Mouse (Mus musculus) forebrain, embryonic 16.5 days (tissue): ENCODE data around the gene Scn9a. TPM values are rescaled to one million over a fixed set of nuclear protein-coding genes. Genes with fewer than 3 reads are reported as not detected.

Source experiments
- ATAC-seq: fragments of 200-750 bp; cut with Nextera tagmentation; 2 replicates; pipeline ENCODE4 v1.8.0; 2017; ENCODE audit warnings: mild to moderate bottlenecking, moderate library complexity
- H3K27ac ChIP-seq: fragments of 300-500 bp; sonication (generic); 2 replicates; pipeline ENCODE4 v1.5.1; 2014; ENCODE audit warnings: low read length, control low read depth
- H3K27me3 ChIP-seq: fragments of 300-500 bp; sonication (generic); replicated peaks from 2 replicates; pipeline ENCODE4 v1.6.1; 2014; ENCODE audit warnings: low read length; ENCODE audit not compliant: control insufficient read depth, insufficient read depth
- H3K36me3 ChIP-seq: fragments of 300-500 bp; sonication (generic); 2 replicates; pipeline ENCODE4 v1.6.1; 2014; ENCODE audit not compliant: control insufficient read depth, insufficient read depth
- H3K4me1 ChIP-seq: fragments of 300-500 bp; sonication (generic); replicated peaks from 2 replicates; pipeline ENCODE4 v1.6.1; 2014; ENCODE audit warnings: low read length; ENCODE audit not compliant: control insufficient read depth, insufficient read depth
- H3K4me2 ChIP-seq: fragments of 300-500 bp; sonication (generic); 2 replicates; pipeline ENCODE4 v1.6.1; 2014; ENCODE audit warnings: mild to moderate bottlenecking, low read length, control low read depth
- H3K4me3 ChIP-seq: fragments of 300-500 bp; sonication (generic); replicated peaks from 2 replicates; pipeline ENCODE4 v1.5.1; 2014; ENCODE audit warnings: mild to moderate bottlenecking, low read length, control low read depth
- H3K9ac ChIP-seq: fragments of 300-500 bp; sonication (generic); replicated peaks from 2 replicates; pipeline ENCODE4 v1.6.1; 2014; ENCODE audit warnings: low read depth, low read length, control low read depth
- H3K9me3 ChIP-seq: fragments of 300-500 bp; sonication (generic); 2 replicates; pipeline ENCODE4 v1.6.1; 2016; ENCODE audit warnings: low read length; ENCODE audit not compliant: control insufficient read depth
- WGBS: fragments of 180-500 bp; shearing (Covaris S2); extraction: QIAGEN DNeasy Blood & Tissue Kit; methylation state at CpG from one replicate; pipeline ENCODE4 v1.1.7; 2014; 5-methylcytosine and 5-hydroxymethylcytosine counted together
- polyA plus RNA-seq: library from polyadenylated mRNA; unstranded; fragments of >200 nt; fragmentation: Nextera tagmentation; extraction: Ambion mirVana; gene quantifications from 2 replicates; pipeline ENCODE4 v1.2.1, GENCODE M21; 2015

Gene Scn9a
- polyA plus RNA-seq, 1 experiment from 2014 or later = 7.1 TPM

DNA sequence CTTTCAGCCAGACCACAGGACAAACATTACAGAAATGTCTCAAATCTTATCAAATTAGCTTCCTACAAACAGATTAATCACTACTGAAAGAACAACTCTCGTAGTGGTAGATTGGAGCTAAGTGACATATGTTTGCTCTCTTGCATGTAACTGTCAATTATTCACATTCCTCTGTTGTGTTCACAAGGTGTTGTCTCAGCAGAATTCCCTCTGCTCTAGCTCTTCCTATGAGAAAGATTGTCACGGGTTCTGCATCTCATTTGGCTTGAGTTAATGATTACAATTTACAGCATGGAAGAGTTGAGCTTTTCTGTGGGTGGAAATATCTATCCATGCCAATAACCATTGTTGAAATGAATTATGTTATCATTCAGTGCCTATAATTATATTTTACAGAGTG, 156.4 kb downstream of the Scn9a start:
- H3K27ac ChIP-seq = no peak overlapping the region
- no peaks in the 10 kb centered on the region for H3K4me1 ChIP-seq
- H3K9me3 ChIP-seq = no peaks in the 10 kb centered on the region
- no peak overlapping the region for H3K4me2 ChIP-seq
- H3K27me3 ChIP-seq = no peaks in the 10 kb centered on the region
- H3K4me3 ChIP-seq = no peak overlapping the region
- 61% methylated on average over 2 of the region's 2 CpGs for WGBS
- ATAC-seq = no peak
- H3K9ac ChIP-seq = no peak overlapping the region
- H3K36me3 ChIP-seq = no peaks in the 10 kb centered on the region

DNA sequence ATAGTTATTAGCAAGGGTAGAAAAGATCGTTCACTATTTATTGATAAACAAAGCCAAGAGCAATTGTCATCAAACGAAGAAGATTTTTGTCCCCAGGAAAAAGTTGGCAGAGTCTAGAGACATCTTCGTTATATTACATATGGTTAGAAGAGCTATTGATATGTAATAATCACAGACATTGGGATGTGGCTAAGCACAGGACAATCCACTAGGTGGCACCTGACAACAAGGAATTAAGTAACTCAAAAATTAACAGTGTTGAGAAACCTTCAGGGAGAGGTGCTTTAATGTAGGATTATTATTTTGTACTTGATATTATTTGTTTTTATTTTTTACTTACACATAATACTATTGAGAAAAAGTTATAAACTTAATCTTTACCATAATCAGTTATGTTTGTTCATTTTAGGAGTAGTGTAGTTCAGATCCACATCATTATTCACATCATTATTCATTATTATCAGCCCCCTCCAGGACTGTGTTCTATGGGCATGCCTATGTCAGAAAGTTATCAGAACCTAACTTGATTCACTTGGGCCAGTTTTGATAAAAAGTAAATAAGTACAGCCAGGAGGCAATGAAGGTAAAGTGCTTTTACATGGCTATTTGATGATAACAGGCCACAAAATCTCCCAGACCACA, 161.5 kb downstream of the Scn9a start:
- Histone ChIP-seq H3K9me3 (no peaks in the 10 kb centered on the region), H3K27ac (no peak overlapping the region), H3K4me3 (no peak overlapping the region), H3K4me1 (no peaks in the 10 kb centered on the region), H3K9ac (no peak overlapping the region), H3K36me3 (no peaks in the 10 kb centered on the region), H3K4me2 (no peak overlapping the region), H3K27me3 (no peaks in the 10 kb centered on the region)
- 48% methylated on average over 3 of the region's 3 CpGs for WGBS
- peak; percentile 82 for ATAC-seq

DNA sequence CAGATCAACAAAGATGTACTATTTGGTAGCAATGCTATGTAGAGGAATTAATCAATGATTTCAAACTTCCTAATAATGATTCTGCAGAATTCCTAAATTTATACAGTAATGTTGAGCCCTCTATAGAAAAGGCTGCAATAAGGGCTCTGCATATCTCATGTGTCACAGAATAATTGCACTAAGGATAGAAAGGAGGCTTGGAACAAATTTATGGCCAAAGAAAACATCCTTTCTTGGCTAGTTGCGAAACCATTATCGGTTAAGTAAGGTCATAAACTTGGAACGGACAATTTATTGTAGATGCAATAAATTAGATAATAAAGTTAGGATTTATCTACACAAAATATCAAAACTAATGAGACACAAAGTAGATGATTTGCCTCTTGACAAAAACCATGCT, 169.3 kb downstream of the Scn9a start:
- H3K36me3 ChIP-seq = no peaks in the 10 kb centered on the region
- no peak overlapping the region for H3K27ac ChIP-seq
- no peak overlapping the region for H3K9ac ChIP-seq
- 96% methylated on average over 3 of the region's 3 CpGs for WGBS
- H3K4me3 ChIP-seq = no peak overlapping the region
- ATAC-seq = no peak
- no peaks in the 10 kb centered on the region for H3K4me1 ChIP-seq
- no peaks in the 10 kb centered on the region for H3K9me3 ChIP-seq
- no peak overlapping the region for H3K4me2 ChIP-seq
- H3K27me3 ChIP-seq = no peaks in the 10 kb centered on the region

DNA sequence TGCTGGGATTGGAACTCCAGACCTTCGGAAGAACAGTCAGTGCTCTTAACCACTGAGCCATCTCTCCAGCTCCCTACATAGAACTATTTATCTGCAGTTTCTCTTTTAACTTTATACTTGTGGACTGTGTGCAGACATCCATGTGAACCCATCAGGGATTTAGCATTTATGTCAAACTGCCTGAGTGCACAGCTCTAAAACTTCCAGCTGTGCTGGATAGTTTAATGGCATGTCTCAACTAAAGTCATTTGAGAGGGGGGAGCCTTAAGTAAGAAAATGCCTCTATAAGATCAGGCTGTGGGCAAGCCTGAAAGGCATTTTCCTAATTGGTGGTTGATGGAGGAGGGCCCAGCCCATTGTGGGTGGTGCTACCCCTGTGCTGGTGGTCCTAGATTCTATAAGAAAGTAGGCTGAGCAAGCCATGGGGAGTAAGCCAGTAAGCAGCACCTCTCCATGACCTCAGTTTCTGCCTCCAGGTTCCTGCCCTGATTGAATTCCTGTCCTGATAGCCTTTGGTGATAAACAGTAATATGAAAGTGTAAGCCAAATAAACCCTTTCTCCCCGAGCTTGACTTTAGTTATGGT, 169.8 kb downstream of the Scn9a start:
- Histone ChIP-seq H3K27ac (no peak overlapping the region), H3K4me3 (no peak overlapping the region), H3K4me2 (no peak overlapping the region), H3K9me3 (no peaks in the 10 kb centered on the region), H3K4me1 (no peaks in the 10 kb centered on the region), H3K9ac (no peak overlapping the region), H3K27me3 (no peaks in the 10 kb centered on the region), H3K36me3 (no peaks in the 10 kb centered on the region)
- WGBS = 93% methylated on average over 2 of the region's 2 CpGs
- ATAC-seq = no peak

DNA sequence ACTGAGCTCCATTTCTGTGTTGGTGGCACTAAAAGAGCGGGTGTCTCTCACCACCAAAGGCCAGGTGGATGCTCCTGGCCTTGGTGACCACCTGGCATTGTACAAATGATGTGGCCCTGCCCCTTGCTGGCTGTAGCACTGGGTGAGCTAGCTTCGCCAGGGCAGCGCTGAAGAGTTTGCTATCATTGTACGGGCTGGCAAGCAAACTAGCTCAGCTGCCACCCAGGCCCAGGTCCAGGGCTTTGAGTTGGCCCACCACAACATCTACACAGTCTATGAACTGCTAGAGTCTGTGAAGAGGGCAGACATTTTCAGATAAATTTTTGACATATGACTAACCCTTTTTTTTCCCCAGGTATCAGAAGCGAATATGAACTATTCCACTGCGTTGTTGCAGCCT, 170.8 kb downstream of the Scn9a start:
- ATAC-seq = no peak
- 91% methylated on average over 6 of the region's 6 CpGs for WGBS

DNA sequence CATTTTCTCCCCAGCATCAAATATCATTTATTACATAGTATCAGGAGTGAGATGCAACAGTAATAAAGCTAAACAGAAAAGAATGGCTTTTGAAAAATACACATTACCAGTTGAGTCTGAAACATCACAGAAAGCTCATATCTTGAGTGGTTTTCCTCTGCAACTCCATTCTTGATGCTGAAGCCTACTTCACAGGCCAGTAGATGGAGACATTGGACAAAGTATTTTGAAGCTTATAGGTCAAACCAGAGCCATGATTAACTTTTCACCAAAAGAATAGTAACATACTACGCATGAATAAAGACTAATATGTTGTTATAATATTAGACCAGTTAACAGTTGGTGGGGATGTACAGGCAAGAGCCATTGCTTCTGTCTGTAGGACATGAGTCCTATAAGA, 172.3 kb downstream of the Scn9a start:
- Histone ChIP-seq H3K36me3 (no peaks in the 10 kb centered on the region), H3K4me2 (no peak overlapping the region), H3K27ac (no peak overlapping the region), H3K27me3 (no peaks in the 10 kb centered on the region), H3K9me3 (no peaks in the 10 kb centered on the region), H3K4me3 (no peak overlapping the region), H3K9ac (no peak overlapping the region), H3K4me1 (no peaks in the 10 kb centered on the region)
- ATAC-seq = no peak
- WGBS = 94% methylated on average over 1 of the region's 1 CpGs

More for the DNA sequence above, 170.8 kb downstream of the Scn9a start:
- no peak overlapping the region for H3K4me3 ChIP-seq
- H3K27ac ChIP-seq = no peak overlapping the region
- no peaks in the 10 kb centered on the region for H3K9me3 ChIP-seq
- no peaks in the 10 kb centered on the region for H3K4me1 ChIP-seq
- no peak overlapping the region for H3K9ac ChIP-seq
- H3K36me3 ChIP-seq = no peaks in the 10 kb centered on the region
- H3K27me3 ChIP-seq = no peaks in the 10 kb centered on the region
- H3K4me2 ChIP-seq = no peak overlapping the region

DNA sequence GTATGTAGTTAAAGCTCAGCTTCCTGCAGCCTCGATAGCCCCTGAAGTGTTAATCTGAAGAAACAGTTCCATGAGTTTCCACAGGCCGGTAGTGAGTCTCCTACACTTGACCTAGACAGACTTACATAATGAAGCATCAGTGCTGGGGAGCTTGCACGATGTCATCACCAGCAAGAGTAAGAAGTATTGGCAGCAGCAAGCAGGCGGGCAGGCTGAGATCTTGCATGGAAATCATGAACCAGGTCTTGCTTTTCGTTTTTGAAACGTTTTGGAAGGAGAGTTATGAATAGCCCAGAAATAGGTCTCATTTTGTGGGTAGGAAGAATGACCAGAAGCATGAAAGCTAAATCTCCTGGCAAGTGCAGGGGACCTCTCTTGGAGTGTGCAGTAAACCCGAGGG, 194.1 kb downstream of the Scn9a start, which contains the start of gene Scn1a:
Gene Scn1a (minus strand): TSS at position 130 of the 400 bp plus-strand sequence.
- H3K4me2 ChIP-seq = peak within 1 kb of the TSS; percentile 82
- WGBS = 14% methylated on average over 7 of the region's 7 CpGs
- H3K4me3 ChIP-seq = peak within 1 kb of the TSS; percentile 43
- H3K36me3 ChIP-seq = no peaks in the 10 kb centered on the region
- H3K9ac ChIP-seq = peak within 1 kb of the TSS; percentile 55
- no peaks in the 10 kb centered on the region for H3K9me3 ChIP-seq
- H3K4me1 ChIP-seq = peaks cover 15% of the 10 kb centered on the region; the same call in 1 of the 2 replicates
- no peaks in the 10 kb centered on the region for H3K27me3 ChIP-seq
- ATAC-seq = no peak; the same call in 1 of the 2 replicates
- no peak within 1 kb of the TSS for H3K27ac ChIP-seq

DNA sequence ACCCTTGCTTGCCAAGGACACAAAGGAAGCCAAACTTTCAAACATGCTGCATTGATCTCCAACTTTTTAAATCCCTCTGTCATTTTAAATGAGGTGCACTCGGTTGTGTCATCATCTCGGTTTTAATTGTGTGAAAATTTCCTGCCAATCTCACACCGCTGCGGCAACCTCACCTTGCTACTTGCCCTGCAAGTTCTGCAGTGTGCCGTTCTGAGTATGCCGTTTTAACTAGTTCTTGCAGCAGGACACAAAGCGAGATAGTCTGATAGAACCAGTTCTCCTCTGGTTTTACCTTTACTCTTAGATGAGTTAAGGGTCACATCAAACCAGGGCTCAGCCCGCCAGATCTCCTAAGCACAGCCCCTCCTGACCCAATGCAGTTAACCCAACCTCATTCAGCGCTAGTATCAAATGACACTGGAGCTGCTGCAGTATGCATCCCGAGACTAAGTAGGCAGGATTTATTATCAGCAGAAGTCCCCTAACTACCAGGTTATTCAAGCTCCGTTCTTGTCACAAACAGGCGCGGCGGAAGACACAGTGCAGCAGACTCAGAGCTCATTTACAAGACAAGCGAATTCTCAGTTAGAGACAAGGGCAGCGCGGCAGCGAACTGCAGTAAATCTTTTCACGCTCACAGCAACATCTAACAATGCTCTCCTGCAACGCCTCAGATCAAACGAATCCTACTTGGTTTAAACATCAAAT, 194.8 kb downstream of the Scn9a start:
- peaks cover 15% of the 10 kb centered on the region; the same call in 1 of the 2 replicates for H3K4me1 ChIP-seq
- WGBS = 5% methylated on average over 21 of the region's 21 CpGs
- H3K9ac ChIP-seq = peak overlapping the region; percentile 55
- H3K27ac ChIP-seq = no peak overlapping the region
- no peaks in the 10 kb centered on the region for H3K36me3 ChIP-seq
- H3K9me3 ChIP-seq = no peaks in the 10 kb centered on the region
- peak overlapping the region; percentile 82 for H3K4me2 ChIP-seq
- H3K27me3 ChIP-seq = no peaks in the 10 kb centered on the region
- ATAC-seq = peak; percentile 78
- peak overlapping the region; percentile 43 for H3K4me3 ChIP-seq

DNA sequence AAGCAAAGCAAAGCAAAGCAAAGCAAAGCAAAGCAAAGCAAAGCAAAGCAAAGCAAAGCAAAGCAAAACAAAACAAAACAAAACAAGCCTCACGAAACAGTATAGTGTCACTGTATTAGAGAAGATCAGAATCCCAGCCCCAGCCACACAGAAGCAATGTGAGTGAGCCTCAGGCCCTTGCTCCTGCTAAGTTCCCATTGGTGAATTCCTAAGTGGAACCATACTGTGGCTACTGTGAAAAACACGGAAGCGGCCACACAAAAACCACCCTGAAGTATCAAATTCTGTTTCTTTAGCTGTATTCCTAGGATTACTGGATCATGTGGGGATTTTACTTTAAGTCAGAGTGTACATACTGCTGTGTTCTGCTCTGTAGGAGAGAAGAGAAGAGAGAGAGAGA, 198.5 kb downstream of the Scn9a start:
- Histone ChIP-seq H3K4me3 (no peak overlapping the region), H3K9ac (no peak overlapping the region), H3K9me3 (no peaks in the 10 kb centered on the region), H3K27me3 (no peaks in the 10 kb centered on the region), H3K27ac (no peak overlapping the region), H3K4me2 (no peak overlapping the region), H3K4me1 (peaks cover 15% of the 10 kb centered on the region; the same call in 1 of the 2 replicates), H3K36me3 (no peaks in the 10 kb centered on the region)
- no peak for ATAC-seq
- 53% methylated on average over 3 of the region's 3 CpGs for WGBS
